Mouse (Mus musculus): ENCODE data around the gene Eogt. TPM values are rescaled to one million over a fixed set of nuclear protein-coding genes. Genes with fewer than 3 reads are reported as not detected.

Gene Eogt
- polyA plus RNA-seq, 2 experiments from 2014 or later, result 8.1 to 13.9 TPM

GRCm38 (mm10) chr6:97104264-97104852 is 44.6 kb downstream of the Eogt start:
- no peak for ATAC-seq

GRCm38 (mm10) chr6:97101958-97102702 is 46.9 kb downstream of the Eogt start:
- no peak for ATAC-seq

- ATAC-seq, result no peak
These were observed 47.6 kb downstream of the Eogt start for GRCm38 (mm10) chr6:97101190-97101957.

- no peak for ATAC-seq
These were observed 66.6 kb downstream of the Eogt start for GRCm38 (mm10) chr6:97082336-97082735.

GRCm38 (mm10) chr6:97080016-97080415 is 69.0 kb downstream of the Eogt start:
- ATAC-seq, result no peak

- ATAC-seq, result no peak
These were observed 88.8 kb downstream of the Eogt start, which contains the start of gene Fam19a4 for GRCm38 (mm10) chr6:97060074-97060681. Gene Fam19a4, minus strand, starts transcription at chr6:97060413.

Other genes starting within 250 kb of the Eogt start
- under 1 TPM in 1 of 2 experiments, not detected in 1; 0.19 TPM for gene Fam19a4, start 88.8 kb downstream of the Eogt start, polyA plus RNA-seq (2017; shearing (Covaris generic))
- gene Tmf1, start 29.9 kb upstream of the Eogt start, polyA plus RNA-seq (2017; shearing (Covaris generic)), result 10 to 100 TPM; 41.0 to 50.8 TPM
- 10 to 100 TPM; 43.0 TPM for gene Uba3, start 56.5 kb upstream of the Eogt start, polyA plus RNA-seq (2017; shearing (Covaris generic))
- gene Arl6ip5, start 61.5 kb upstream of the Eogt start, polyA plus RNA-seq (2017; shearing (Covaris generic)), result 100 to 1,000 TPM; 189 to 278 TPM
- under 1 TPM in 1 of 2 experiments, not detected in 1; 0.24 TPM for gene Lmod3, start 103.6 kb upstream of the Eogt start, polyA plus RNA-seq (2017; shearing (Covaris generic))

Data from CD4-positive, CD25-positive, alpha-beta regulatory T cell, adult 4 months (primary cell).